Mouse (Mus musculus) naive thymus-derived CD4-positive, alpha-beta T cell, adult 5 months (primary cell): ENCODE results near the gene Dlat. TPM values are rescaled to one million over a fixed set of nuclear protein-coding genes. Genes with fewer than 3 reads are reported as not detected.

ENCODE experiments used
- polyA plus RNA-seq: library from polyadenylated mRNA; unstranded; fragments of 100-300 nt; shearing (Covaris generic); gene quantifications from one replicate; pipeline ENCODE4 v1.2.1, GENCODE M21; 2017

Dlat gene
- polyA plus RNA-seq, result 37.1 TPM

GRCm38 (mm10) chr9:50659392-50660217, at the start of gene Dlat:
TSS of gene Dlat (minus strand) at chr9:50659780.

GRCm38 (mm10) chr9:50616766-50617603, 42.6 kb downstream of the Dlat start, which contains the start of the genes Pih1d2 and Nkapd1:
TSS of gene Pih1d2 (plus strand) at chr9:50617321.
TSS of gene Nkapd1 (minus strand) at chr9:50617464.

GRCm38 (mm10) chr9:50603189-50603997, 56.2 kb downstream of the Dlat start, which contains the start of the genes Sdhd and Timm8b:
TSS of gene Sdhd (minus strand) at chr9:50603812.
TSS of gene Timm8b (plus strand) at chr9:50603910.

Other genes starting within 250 kb of the Dlat start
- gene Plet1, start 165.3 kb downstream of the Dlat start, polyA plus RNA-seq, result 0.50 TPM
- gene Pts, start 131.1 kb downstream of the Dlat start, polyA plus RNA-seq, result 67.3 TPM
- not detected for gene Il18, start 105.0 kb downstream of the Dlat start, polyA plus RNA-seq
- not detected for gene Bco2, start 104.6 kb downstream of the Dlat start, polyA plus RNA-seq
- not detected for gene Tex12, start 98.5 kb downstream of the Dlat start, polyA plus RNA-seq
- gene Sdhd, start 56.0 kb downstream of the Dlat start, polyA plus RNA-seq, result 121 TPM
- gene Timm8b, start 55.9 kb downstream of the Dlat start, polyA plus RNA-seq, result 60.8 TPM
- gene Pih1d2, start 42.5 kb downstream of the Dlat start, polyA plus RNA-seq, result 0.45 TPM
- 24.3 TPM for gene Nkapd1, start 42.3 kb downstream of the Dlat start, polyA plus RNA-seq
- not detected for gene Dixdc1, start 79.7 kb upstream of the Dlat start, polyA plus RNA-seq
- not detected for gene 2310030G06Rik, start 86.8 kb upstream of the Dlat start, polyA plus RNA-seq
- not detected for gene Cryab, start 91.5 kb upstream of the Dlat start, polyA plus RNA-seq
- not detected for gene Hspb2, start 92.6 kb upstream of the Dlat start, polyA plus RNA-seq
- 7.6 TPM for gene Fdxacb1, start 108.5 kb upstream of the Dlat start, polyA plus RNA-seq
- 22.7 TPM for gene Alg9, start 115.2 kb upstream of the Dlat start, polyA plus RNA-seq
- 8.6 TPM for gene 1110032A03Rik, start 115.7 kb upstream of the Dlat start, polyA plus RNA-seq
- gene Ppp2r1b, start 185.5 kb upstream of the Dlat start, polyA plus RNA-seq, result 98.5 TPM